Mouse (Mus musculus) hindbrain, postnatal 0 days (tissue): ENCODE measurements around the gene Ptprcap. TPM values are rescaled to one million over a fixed set of nuclear protein-coding genes. Genes with fewer than 3 reads are reported as not detected.

Experiments used
- ATAC-seq: fragments of 200-750 bp; cut with Nextera tagmentation; 2 replicates; pipeline ENCODE4 v1.8.0; 2017; ENCODE audit warnings: mild to moderate bottlenecking, moderate TSS enrichment, moderate library complexity
- DNase-seq: peaks from one replicate; pipeline ENCODE4 v3.0.0-alpha.2; 2015; ENCODE audit warnings: low spot score
- H3K27ac ChIP-seq: fragments of 300-500 bp; sonication (generic); 2 replicates; pipeline ENCODE4 v1.5.1; 2014; ENCODE audit warnings: mild to moderate bottlenecking
- H3K27me3 ChIP-seq: fragments of 300-500 bp; sonication (generic); 2 replicates; pipeline ENCODE4 v1.6.1; 2014; ENCODE audit warnings: low read length, mixed read lengths; ENCODE audit not compliant: insufficient read depth
- H3K36me3 ChIP-seq: fragments of 300-500 bp; sonication (generic); 2 replicates; pipeline ENCODE4 v1.6.1; 2014; ENCODE audit warnings: low read length, mixed read lengths; ENCODE audit not compliant: insufficient read depth
- H3K4me1 ChIP-seq: fragments of 300-500 bp; sonication (generic); 2 replicates; pipeline ENCODE4 v1.6.1; 2014; ENCODE audit warnings: antibody characterized with exemption, low read length, mixed read lengths; ENCODE audit not compliant: insufficient read depth
- H3K4me2 ChIP-seq: fragments of 300-500 bp; sonication (generic); 2 replicates; pipeline ENCODE4 v1.6.1; 2014; ENCODE audit warnings: low read depth, mild to moderate bottlenecking, low read length, moderate library complexity, mixed read lengths
- H3K4me3 ChIP-seq: fragments of 300-500 bp; sonication (generic); 2 replicates; pipeline ENCODE4 v1.5.1; 2014; ENCODE audit warnings: low read length
- H3K9ac ChIP-seq: fragments of 300-500 bp; sonication (generic); replicated peaks from 2 replicates; pipeline ENCODE4 v1.6.1; 2014; ENCODE audit warnings: mild to moderate bottlenecking, low read length, moderate library complexity, mixed read lengths
- H3K9me3 ChIP-seq: fragments of 300-500 bp; sonication (generic); 2 replicates; pipeline ENCODE4 v1.6.1; 2016; ENCODE audit warnings: low read length, mixed read lengths
- CTCF ChIP-seq: IDR thresholded peaks from 2 replicates; pipeline ENCODE4 v1.5.1; 2016; ENCODE audit warnings: antibody characterized with exemption, control low read depth, low read depth
- WGBS: fragments of 180-500 bp; shearing (Covaris S2); extraction: QIAGEN DNeasy Blood & Tissue Kit; methylation state at CpG from one replicate; pipeline ENCODE4 v1.1.7; 2014; 5-methylcytosine and 5-hydroxymethylcytosine counted together
- polyA plus RNA-seq: library from polyadenylated mRNA; unstranded; fragments of >200 nt; fragmentation: Nextera tagmentation; extraction: Ambion mirVana; gene quantifications from 2 replicates; pipeline ENCODE4 v1.2.1, GENCODE M21; 2015
- total RNA-seq: library from RNA; depleted of rRNA; stranded (reverse); fragments of >200 nt; gene quantifications from 2 replicates; pipeline ENCODE4 v1.2.3, GENCODE M21; 2014

The Ptprcap gene
- total and polyA plus RNA-seq, 2 experiments from 2014 or later, result 0.44 to 1.0 TPM

- DNase-seq (no peak), ATAC-seq (no peak)
- Histone ChIP-seq H3K9ac (no peak overlapping the region), H3K9me3 (no peaks in the 10 kb centered on the region), H3K36me3 (peaks cover 34% of the 10 kb centered on the region), H3K4me2 (no peak overlapping the region), H3K27ac (no peak overlapping the region), H3K4me1 (no peaks in the 10 kb centered on the region), H3K4me3 (no peak overlapping the region), H3K27me3 (no peaks in the 10 kb centered on the region)
- TF ChIP-seq CTCF, result no peak
- WGBS, result 88% methylated on average over 12 of the region's 12 CpGs
These were observed 3.4 kb downstream of the Ptprcap start for GRCm38 (mm10) chr19:4156771-4157170.

GRCm38 (mm10) chr19:4159049-4159448 is 5.6 kb downstream of the Ptprcap start:
- ATAC-seq, result no peak
- H3K27ac ChIP-seq, result no peak overlapping the region
- H3K4me2 ChIP-seq, result no peak overlapping the region
- H3K9ac ChIP-seq, result no peak overlapping the region
- WGBS, result 97% methylated on average over 8 of the region's 8 CpGs
- peaks cover 7% of the 10 kb centered on the region; the same call in 1 of the 2 replicates for H3K4me1 ChIP-seq
- no peak for TF ChIP-seq CTCF
- no peaks in the 10 kb centered on the region for H3K9me3 ChIP-seq
- no peak for DNase-seq
- no peak overlapping the region for H3K4me3 ChIP-seq
- no peaks in the 10 kb centered on the region for H3K27me3 ChIP-seq
- H3K36me3 ChIP-seq, result peaks cover 34% of the 10 kb centered on the region

GRCm38 (mm10) chr19:4162646-4163542 is 9.5 kb downstream of the Ptprcap start, which contains the start of gene Rps6kb2:
Gene Rps6kb2, minus strand, starts transcription at chr19:4163354.
- peak within 1 kb of the TSS; percentile 85 for H3K27ac ChIP-seq
- peak; percentile 94 for ATAC-seq
- H3K9me3 ChIP-seq, result no peaks in the 10 kb centered on the region
- peaks cover 27% of the 10 kb centered on the region for H3K36me3 ChIP-seq
- H3K4me3 ChIP-seq, result peak within 1 kb of the TSS; percentile 71
- H3K9ac ChIP-seq, result peak within 1 kb of the TSS; percentile 76
- no peaks in the 10 kb centered on the region for H3K27me3 ChIP-seq
- 7% methylated on average over 41 of the region's 42 CpGs for WGBS
- peaks cover 7% of the 10 kb centered on the region; the same call in 1 of the 2 replicates for H3K4me1 ChIP-seq
- no peak for TF ChIP-seq CTCF
- DNase-seq, result peak; percentile 99
- peak within 1 kb of the TSS; percentile 91 for H3K4me2 ChIP-seq

GRCm38 (mm10) chr19:4163543-4163887 is 10.1 kb downstream of the Ptprcap start:
- ATAC-seq, result peak; percentile 43
- Histone ChIP-seq H3K9me3 (no peaks in the 10 kb centered on the region), H3K27ac (peak overlapping the region; percentile 85), H3K4me1 (peaks cover 7% of the 10 kb centered on the region; the same call in 1 of the 2 replicates), H3K9ac (peak overlapping the region; percentile 76), H3K4me3 (peak overlapping the region; percentile 71), H3K36me3 (peaks cover 21% of the 10 kb centered on the region), H3K4me2 (peak overlapping the region; percentile 91), H3K27me3 (no peaks in the 10 kb centered on the region)
- no peak for DNase-seq
- WGBS, result 30% methylated on average over 4 of the region's 4 CpGs
- TF ChIP-seq CTCF, result no peak

GRCm38 (mm10) chr19:4164100-4164499 is 10.7 kb downstream of the Ptprcap start:
- ATAC-seq (no peak), DNase-seq (no peak)
- Histone ChIP-seq H3K9ac (no peak overlapping the region; the same call in 1 of the 2 replicates), H3K9me3 (no peaks in the 10 kb centered on the region), H3K4me1 (peaks cover 7% of the 10 kb centered on the region; the same call in 1 of the 2 replicates), H3K27me3 (no peaks in the 10 kb centered on the region), H3K36me3 (peaks cover 15% of the 10 kb centered on the region), H3K4me3 (no peak overlapping the region), H3K4me2 (no peak overlapping the region), H3K27ac (peak overlapping the region; percentile 85)
- TF ChIP-seq CTCF, result no peak
- 81% methylated on average over 3 of the region's 3 CpGs for WGBS

- WGBS, result 70% methylated on average over 2 of the region's 2 CpGs
- Histone ChIP-seq H3K27me3 (no peaks in the 10 kb centered on the region), H3K9ac (no peak overlapping the region), H3K4me3 (no peak overlapping the region), H3K36me3 (peaks cover 9% of the 10 kb centered on the region; the same call in 1 of the 2 replicates), H3K4me2 (no peak overlapping the region), H3K9me3 (no peaks in the 10 kb centered on the region), H3K27ac (no peak overlapping the region), H3K4me1 (peaks cover 8% of the 10 kb centered on the region)
- no peak for TF ChIP-seq CTCF
- DNase-seq (no peak), ATAC-seq (no peak)
These were observed 11.3 kb downstream of the Ptprcap start for GRCm38 (mm10) chr19:4164721-4165120.
